Mouse (Mus musculus) left cerebral cortex, adult 11 months (tissue): ENCODE measurements at regions not wholly inside any gene's neighbourhood (a gene's known extent, or its start where the extent isn't known, plus 50 kb on each side); places are given as distances from the start of the nearest gene placed in this dataset.

Experiments used
- DNase-seq: peaks from one replicate; pipeline ENCODE4 v3.0.0; 2022; ENCODE audit warnings: low spot score

DNA sequence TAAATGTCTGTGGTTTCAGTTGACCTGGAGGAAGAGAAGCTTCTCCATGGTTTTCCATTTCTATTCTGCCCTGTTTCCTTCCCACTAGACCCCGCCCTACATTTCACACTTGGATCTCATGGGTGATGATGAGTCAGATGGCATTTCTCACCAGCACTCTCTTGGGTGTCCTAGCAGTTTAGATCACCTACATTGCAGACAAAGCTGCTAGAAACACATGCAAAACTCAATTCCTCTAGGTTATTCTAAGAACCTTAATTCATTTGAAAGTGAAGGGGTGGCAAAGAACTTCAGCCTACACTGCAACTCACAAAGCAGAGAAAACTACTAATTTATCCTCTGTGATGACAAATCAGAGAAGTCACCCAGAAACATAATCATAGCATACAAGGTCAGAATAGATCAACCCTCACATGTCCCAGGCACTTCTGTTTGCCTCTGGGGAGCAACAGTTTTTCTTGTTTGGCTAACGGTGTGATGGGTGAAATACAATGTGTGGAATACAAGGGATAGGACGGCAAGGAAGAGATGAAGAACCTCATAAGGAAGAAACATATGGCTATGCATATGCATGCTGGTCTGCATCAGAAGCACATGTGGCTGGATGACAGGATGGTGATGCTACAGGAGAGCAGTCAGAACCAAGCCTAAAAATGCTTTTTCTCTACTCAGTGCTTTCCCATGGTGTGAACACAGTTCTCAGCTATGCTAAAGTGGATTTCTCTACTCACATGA, 990.7 kb upstream of the Kif18a start:
- peak; percentile 46 for DNase-seq

DNA sequence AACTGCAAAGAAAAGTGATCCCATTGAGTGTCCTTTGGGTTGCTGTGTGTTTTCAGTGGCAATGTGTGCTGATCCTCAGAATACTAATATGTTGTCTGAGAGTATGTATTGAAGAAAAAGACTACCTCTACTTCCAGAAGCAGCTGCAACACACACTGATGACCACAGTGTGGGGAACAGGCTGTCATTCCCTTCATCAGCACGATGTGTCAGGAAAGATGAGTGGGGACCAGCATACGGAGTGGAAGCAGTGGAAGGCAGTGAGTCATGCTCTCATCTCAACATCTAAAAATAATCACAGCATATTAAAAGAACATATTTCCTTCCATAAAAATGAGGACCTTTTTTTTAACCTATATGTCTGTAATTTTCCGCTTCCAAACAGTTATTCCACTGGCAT, 977.8 kb upstream of the Kif18a start:
- DNase-seq = peak; percentile 28
